Mouse (Mus musculus) G1E-ER4 (cell line): ENCODE data around the gene Vps37b. TPM values are rescaled to one million over a fixed set of nuclear protein-coding genes. Genes with fewer than 3 reads are reported as not detected.

Experiments
- GATA1 ChIP-seq: IDR thresholded peaks from one replicate; pipeline ENCODE4 v1.8.0; 2012; ENCODE audit warnings: low read length, inconsistent platforms
- polyA plus RNA-seq: library from polyadenylated mRNA; stranded (reverse); fragments of >175 nt; gene quantifications from 2 replicates; pipeline ENCODE4 v1.2.3, GENCODE M21; 2012

Vps37b gene
- polyA plus RNA-seq, 1 experiment: 177 TPM

DNA sequence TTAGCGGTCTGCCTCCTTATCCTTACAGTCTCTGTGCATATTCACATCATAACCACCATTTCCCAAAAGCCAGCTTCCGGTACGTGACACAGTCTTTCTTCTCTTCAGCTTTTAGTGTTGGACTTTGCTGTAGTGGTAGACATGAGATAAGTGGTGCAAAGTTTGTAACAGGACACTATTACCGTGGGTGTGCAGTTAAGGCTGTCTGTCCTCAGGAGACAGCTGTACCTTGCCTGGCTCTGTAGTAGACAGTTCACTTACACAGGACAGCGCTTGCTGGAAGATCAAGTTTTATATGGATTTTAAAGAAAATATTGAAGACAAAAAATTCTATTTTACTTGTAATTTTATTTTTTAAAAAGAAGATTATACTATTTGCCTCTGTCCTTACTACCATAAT lies 63.6 kb downstream of the Vps37b start:
- TF ChIP-seq GATA1: no peak

DNA sequence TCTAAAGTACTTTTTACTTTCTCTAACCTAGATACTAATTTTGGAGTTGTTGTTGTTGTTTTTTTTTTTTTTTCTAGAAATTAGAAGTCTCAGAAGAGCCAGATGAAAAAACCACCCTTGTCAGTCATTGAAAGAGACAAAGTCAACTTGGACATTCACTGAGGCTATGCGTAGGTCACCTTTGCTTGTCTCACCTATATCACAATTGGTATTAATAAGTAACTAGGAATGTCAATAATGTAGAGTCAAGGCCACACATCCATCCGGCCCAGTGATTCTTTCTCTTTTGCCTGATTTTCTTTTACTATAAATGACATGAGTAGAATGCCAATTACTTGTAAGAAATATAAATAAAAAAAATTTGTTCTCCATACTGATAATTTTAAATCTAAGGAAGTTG lies 65.3 kb downstream of the Vps37b start:
- no peak for TF ChIP-seq GATA1

DNA sequence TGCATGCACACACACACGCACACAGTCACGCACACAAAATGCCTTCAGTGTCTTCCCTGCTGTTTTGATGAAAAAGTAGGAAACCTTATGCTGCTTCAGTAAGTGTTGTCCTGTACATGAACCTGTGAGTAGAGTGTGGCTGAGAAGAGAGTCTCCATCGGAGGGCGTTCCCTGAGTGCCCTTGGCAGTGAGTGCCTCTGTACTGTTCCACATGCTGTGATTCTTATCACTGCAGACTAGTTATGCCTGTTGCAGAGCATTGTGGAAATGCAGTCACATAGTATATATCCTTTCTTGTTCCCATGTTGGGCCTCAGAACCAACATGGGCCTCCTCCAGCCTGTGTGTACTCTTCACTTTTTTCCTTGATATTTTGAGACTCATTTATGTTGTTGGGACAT lies 67.9 kb downstream of the Vps37b start:
- TF ChIP-seq GATA1: no peak

DNA sequence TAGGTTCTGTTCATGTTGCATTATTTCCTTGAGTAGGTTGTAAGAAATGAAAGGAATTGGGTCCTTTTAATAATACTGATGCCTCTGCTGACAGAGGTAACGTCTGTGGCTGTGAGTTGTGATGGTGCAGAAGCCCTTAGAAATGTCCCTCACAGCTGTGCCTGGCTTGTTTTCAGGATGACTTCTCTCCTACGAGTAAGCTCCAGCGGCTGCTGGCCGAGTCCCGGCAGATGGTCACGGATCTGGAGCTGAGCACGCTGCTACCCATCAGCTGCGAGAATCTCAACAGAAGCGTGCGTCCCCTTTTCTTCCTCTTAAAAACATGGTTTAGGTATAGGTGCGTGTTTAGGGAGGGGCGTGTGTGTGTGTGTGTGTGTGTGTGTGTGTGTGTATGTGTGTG lies 71.0 kb downstream of the Vps37b start:
- no peak for TF ChIP-seq GATA1

DNA sequence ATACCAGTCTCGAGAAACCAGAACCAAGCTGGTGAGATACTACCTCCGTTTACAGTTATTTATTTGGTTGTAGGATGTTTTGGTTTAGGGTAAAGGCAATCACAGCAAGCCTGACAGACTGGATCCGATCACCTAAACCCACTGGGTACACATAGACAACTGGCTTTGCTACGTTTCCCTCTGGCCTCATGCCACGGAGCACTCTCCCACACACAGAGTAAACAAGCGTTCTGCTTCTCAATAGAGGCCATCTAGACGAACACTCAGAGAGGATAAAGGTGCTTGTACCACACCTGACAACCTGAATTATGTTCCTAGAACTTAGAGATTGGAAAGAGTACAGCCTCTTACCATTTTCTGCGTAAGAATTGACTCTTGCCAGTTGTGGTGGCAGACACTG lies 71.9 kb downstream of the Vps37b start:
- TF ChIP-seq GATA1: no peak

DNA sequence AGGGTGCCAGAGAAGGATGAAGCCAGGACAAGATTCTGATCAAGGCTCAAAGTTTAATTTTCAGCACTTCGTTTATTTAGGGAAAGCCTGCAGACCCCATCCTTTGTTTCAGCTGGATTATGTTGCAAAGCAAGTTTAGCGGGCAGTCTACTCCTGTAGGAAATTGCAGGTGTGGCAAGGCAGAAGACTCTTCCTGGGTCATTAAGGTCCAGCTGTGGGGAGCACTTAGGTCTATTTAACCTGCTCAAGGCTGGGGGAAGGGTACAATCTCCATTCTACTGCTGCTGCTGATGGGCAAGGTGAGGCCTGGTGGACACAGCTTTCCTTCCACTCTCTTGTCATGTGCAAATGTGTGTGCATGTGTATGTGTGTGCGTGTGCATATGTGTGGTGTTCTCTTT lies 73.1 kb downstream of the Vps37b start:
- no peak for TF ChIP-seq GATA1

DNA sequence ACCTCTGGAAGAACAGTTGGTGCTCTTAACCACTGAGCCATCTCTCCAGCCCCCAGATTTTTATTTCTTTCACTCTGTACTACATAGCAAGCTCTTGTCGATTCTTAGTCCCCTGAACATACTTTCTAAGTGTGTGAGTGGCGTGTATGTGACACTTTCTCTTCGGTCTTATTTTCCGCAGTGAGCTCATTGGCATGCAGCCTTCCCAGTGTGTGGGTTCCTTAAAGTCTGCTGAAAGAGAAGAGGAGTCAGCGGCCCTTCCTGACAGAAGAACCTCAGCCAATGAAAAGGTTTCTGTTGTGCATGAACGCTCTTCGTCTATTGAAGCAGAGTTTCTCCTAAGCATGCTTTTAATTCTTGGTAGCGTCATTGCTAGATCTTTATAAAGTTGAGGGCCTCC lies 74.9 kb downstream of the Vps37b start:
- TF ChIP-seq GATA1: no peak

Other genes starting within 250 kb of the Vps37b start
- gene Hcar2, start 166.8 kb downstream of the Vps37b start, polyA plus RNA-seq: not detected in 2 replicates
- gene Hcar1, start 152.2 kb downstream of the Vps37b start, polyA plus RNA-seq: not detected in 2 replicates
- 169 and 194 TPM in 2 replicates for gene Denr, start 125.1 kb downstream of the Vps37b start, polyA plus RNA-seq
- gene Gm43518, start 104.9 kb downstream of the Vps37b start, polyA plus RNA-seq: not detected in 2 replicates
- gene Ccdc62, start 101.6 kb downstream of the Vps37b start, polyA plus RNA-seq: 4.1 and 6.2 TPM in 2 replicates
- gene Hip1r, start 58.6 kb downstream of the Vps37b start, polyA plus RNA-seq: 20.2 and 23.1 TPM in 2 replicates
- 1.0 and 1.4 TPM in 2 replicates for gene Abcb9, start 63.5 kb upstream of the Vps37b start, polyA plus RNA-seq
- 58.9 and 82.0 TPM in 2 replicates for gene Ogfod2, start 80.0 kb upstream of the Vps37b start, polyA plus RNA-seq
- 135 and 142 TPM in 2 replicates for gene Arl6ip4, start 83.8 kb upstream of the Vps37b start, polyA plus RNA-seq
- gene Pitpnm2, start 217.5 kb upstream of the Vps37b start, polyA plus RNA-seq: 50.5 and 55.3 TPM in 2 replicates